Mouse (Mus musculus): ENCODE data around the gene Arhgap30.

Arhgap30 gene

DNA sequence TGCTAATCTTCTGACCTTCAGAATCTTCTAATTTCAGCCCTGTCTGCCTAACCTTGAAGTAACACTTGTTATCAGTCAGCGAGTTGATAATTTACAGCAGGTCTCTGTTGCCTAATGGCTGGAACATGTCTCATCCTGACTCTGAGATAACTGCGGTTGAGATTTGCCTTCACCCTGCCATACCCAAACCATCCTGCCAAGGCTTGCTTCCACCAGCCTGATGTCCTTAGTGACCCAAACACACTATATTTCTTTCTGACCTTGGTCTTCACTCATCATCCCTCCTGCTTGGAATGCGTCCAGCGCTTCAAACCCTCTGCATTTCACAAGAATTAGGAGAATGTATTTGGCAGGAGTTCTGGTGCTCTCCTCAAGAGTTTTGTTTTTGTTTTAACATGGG, 36.4 kb downstream of the Arhgap30 start:
- no peak for DNase-seq (ENCODE audit: low spot score in 2 of 2)

DNA sequence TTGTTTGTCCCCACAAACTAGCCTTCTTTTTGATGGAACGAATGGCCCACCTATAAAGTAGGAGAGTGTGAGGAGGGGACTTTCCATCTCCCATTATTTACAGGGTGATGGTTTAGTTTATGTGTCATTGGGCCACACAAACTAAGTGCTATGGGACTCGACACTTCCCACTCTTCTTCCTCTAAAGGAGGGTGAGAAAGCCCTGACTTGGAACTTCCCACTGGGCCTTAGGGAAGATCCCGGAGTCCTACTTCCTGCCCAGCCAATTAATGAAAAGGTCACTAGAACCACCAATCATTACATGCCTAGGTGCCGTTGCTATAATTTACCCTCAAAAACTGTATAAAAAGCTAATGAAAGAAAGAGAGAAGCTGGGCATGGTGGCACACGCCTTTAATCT, 43.4 kb downstream of the Arhgap30 start:
- DNase-seq (ENCODE audit: low spot score in 2 of 2) = no peak

DNA sequence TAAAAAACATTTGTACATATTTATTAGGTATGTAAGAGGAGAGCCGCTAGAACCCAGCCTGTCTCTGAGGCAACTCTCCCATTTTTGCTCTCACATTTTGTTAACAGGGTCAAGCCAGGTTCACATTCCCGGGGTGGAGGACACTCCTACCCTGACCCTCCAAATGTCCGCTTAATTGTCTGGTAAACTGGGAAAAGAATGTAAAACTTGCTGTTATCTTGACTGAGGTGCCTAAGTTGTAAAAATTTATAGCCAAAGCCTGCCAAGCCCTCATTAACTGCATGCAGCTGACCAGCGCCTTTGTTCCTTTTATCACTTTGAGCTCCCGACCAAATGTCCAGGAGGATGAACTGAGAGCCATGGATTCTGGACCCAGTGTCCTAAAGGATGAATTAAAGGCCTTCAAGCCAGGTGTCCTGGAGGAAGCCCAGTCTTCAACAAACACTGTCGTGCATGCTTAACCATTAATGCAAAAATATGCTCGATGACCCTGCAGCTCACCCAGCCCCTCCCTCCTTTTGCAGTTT, 46.6 kb downstream of the Arhgap30 start:
- DNase-seq (ENCODE audit: low spot score in 2 of 2) = no peak

GRCm38 (mm10) chr1:171435974-171436373, 47.2 kb downstream of the Arhgap30 start:
- DNase-seq (ENCODE audit: low spot score in 2 of 2) = no peak

- DNase-seq (ENCODE audit: low spot score in 2 of 2) = peak in 1 of 2 experiments; percentile 33
Measured at GRCm38 (mm10) chr1:171437264-171438013, 48.7 kb downstream of the Arhgap30 start, which contains the start of gene F11r. Gene F11r, plus strand, starts transcription at chr1:171437535.

- DNase-seq (ENCODE audit: low spot score in 2 of 2) = no peak
Measured at GRCm38 (mm10) chr1:171438014-171438670, 49.4 kb downstream of the Arhgap30 start.

DNA sequence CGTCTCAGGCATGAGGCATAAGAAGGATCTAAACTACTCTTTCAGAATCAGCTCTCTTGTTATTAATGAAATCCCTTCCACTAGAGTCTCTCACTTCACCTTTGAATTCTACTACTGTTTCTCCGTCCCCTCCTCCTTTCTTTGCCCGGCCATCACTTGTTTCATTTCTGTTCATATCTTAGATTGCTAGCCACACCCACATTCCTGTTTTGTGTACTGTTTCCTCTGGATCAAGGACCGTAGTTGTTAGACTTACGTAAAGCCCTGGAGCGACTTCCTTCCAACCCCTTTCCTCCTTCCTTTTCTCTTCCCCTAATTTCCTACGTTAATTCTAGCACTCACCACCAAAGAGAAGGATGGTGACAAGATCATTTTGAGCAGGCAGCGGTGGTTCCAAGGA, 50.3 kb downstream of the Arhgap30 start:
- DNase-seq (ENCODE audit: low spot score in 2 of 2) = no peak

DNA sequence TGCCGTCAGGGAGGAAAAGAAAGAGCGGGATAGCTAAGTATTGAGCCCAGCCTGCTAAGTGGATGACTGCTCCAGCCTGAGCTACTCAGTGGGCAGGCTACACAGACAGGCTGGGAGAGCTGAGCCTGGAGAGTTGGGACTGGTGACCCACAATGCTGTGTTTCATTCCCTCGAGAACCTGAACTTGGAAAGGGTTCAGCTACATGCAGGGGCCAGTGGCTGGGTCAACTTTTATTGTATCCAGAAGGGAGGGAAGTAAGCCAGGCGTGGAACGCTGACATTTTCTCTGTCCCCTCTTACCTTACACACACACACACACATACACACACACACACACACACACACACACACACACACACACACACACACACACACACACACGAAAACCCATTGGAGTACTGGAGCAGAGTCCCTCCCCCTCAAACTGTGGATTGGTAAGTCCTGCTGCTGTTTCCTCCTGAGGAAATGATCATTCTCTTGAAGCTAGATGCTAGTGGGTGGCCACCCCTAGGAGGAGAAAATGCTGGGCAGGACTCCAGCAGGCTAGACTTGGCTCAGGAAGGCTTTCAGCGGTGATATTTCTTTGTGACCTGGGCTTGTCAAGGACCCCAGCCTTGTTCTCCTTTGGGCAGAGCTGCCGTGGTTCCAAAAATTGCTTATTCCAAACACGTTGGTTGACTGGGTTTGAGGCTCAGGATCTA, 51.4 kb downstream of the Arhgap30 start:
- DNase-seq (ENCODE audit: low spot score in 2 of 2) = no peak

- no peak for DNase-seq (ENCODE audit: low spot score in 2 of 2)
Measured at GRCm38 (mm10) chr1:171441466-171442412, 53.0 kb downstream of the Arhgap30 start.

- DNase-seq (ENCODE audit: low spot score in 2 of 2) = no peak
Measured at GRCm38 (mm10) chr1:171442413-171442760, 53.6 kb downstream of the Arhgap30 start.

- no peak for DNase-seq (ENCODE audit: low spot score in 2 of 2)
Measured at GRCm38 (mm10) chr1:171445050-171445449, 56.3 kb downstream of the Arhgap30 start.

GRCm38 (mm10) chr1:171446854-171447253, 58.1 kb downstream of the Arhgap30 start:
- no peak for DNase-seq (ENCODE audit: low spot score in 2 of 2)

DNA sequence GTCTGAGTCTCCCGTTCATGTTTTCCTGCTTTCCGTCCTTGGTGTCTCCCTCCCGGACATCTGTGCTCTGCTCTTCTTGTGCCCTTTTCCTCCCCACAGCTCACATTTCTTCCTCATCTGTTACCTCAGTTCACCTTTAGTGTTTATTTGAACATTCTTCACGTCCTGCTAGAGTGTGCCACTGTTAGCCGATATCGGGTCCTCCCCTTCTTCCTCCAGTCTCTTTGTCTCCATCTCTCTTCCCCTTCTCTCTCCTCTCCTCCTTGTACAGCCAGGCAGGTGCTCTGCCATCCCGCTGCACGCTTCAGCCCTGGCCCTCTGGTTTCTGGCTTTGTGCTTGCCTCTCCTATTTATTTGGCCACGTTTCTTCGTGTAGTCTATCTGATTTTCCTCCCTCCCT, 58.9 kb downstream of the Arhgap30 start:
- DNase-seq (ENCODE audit: low spot score in 2 of 2) = no peak

DNA sequence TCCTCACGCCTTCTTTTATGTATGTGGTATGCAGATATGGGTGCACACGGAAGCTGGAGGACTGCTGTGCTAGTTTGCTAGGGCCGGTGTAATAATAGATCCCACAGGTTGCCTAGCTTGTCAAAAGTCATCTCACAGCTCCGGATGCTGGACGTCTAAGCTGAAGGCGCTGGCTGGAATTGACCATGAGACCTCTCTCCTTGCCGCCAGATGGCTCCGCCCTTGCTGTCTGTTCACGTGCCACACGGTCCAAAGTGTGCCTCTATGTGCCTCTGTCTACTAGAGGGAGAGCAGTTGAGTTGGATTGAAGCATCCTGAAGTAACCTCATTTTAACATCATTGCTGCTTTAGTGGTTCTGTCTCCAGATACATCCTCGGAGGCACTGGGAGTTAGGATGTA, 61.3 kb downstream of the Arhgap30 start:
- no peak for DNase-seq (ENCODE audit: low spot score in 2 of 2)

DNA sequence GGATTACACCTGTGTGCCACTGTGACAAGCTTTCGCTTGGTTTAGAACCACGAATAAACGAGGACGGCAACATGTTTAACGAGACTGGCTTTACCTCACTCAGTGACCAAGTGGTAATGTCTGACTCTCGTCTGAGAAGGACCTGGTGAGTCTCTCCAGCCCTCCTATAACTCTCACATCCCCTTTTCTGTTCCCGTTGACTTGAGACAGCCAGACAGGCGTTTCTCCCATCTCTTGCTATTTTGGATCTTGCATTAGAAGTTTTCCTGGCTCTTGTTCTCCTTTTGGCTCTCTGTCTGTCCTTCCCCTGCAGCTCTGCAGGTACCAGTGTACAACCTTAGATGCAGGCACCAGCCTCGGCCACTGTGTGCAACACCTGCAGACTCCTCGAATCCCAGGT, 62.2 kb downstream of the Arhgap30 start:
- no peak for DNase-seq (ENCODE audit: low spot score in 2 of 2)

- DNase-seq (ENCODE audit: low spot score in 2 of 2) = no peak
Measured at GRCm38 (mm10) chr1:171452522-171452921, 63.8 kb downstream of the Arhgap30 start.

DNA sequence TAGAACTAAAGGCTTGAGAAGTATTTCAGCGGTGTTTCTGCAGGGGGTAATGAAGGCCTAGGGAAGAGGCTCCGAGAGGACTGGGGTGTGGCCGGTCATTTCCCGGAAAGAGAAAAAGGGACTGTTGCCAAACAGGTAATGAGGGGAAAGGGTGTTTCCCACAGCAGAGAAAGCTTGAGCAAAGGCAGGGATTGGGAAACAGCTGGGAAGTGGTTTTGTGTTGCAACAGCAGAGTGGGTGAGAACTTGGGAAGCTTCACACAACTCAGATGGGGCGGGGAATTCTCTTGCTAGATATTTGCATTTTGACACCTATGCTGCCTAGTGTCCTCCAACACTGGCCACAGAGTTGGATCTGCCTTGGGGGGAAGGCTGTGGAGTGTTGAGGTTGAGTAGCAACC, 64.2 kb downstream of the Arhgap30 start:
- DNase-seq (ENCODE audit: low spot score in 2 of 2) = no peak

GRCm38 (mm10) chr1:171454926-171455325, 66.2 kb downstream of the Arhgap30 start:
- DNase-seq (ENCODE audit: low spot score in 2 of 2) = no peak

DNA sequence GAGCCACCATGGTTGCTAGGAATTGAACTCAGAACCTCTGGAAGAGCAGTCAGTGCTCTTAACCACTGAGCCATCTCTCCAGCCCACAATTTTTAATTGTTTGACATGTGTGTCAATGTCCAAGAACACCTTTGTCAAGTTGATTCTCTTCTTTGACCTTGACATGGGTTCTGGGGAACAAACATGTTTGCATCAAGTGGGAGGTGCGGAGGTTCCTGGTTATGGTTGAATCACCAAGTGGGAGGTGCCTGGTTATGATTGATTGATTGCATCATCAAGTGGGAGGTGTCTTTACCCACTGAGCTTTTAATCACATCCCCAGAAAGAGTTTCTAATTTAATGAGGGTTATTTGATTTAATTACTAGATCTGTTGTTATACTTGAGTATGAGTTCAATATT, 68.8 kb downstream of the Arhgap30 start:
- no peak for DNase-seq (ENCODE audit: low spot score in 2 of 2)

DNA sequence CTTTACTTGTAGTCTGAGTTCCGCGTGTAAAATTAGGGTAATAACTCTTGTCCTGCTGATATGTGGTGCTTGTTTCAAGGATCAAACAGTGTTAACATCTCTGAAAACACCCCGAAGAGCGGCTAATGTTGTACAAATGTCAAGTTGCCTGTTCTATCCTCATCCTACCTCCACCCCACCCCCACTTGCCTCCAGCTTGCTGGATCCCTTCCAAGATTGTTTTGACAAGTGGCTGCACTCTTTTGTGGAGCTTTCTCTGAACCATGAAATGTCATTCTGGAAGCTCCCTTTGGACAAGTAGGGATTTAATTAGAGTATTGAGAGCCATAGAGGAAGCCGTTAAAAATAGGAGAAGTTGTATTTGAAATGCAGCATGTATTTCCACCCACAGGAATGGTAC, 71.0 kb downstream of the Arhgap30 start:
- DNase-seq (ENCODE audit: low spot score in 2 of 2) = no peak
